Mouse (Mus musculus): ENCODE results near the gene Zc3h10. TPM values are rescaled to one million over a fixed set of nuclear protein-coding genes. Genes with fewer than 3 reads are reported as not detected.
"Not testable (repeated sequence)": the region's sequence is repeated elsewhere in the genome, so short reads cannot be mapped to it uniquely, and the experiment has no call there.

The Zc3h10 gene
- polyA plus RNA-seq, 1 experiment = 11.3 TPM

DNA sequence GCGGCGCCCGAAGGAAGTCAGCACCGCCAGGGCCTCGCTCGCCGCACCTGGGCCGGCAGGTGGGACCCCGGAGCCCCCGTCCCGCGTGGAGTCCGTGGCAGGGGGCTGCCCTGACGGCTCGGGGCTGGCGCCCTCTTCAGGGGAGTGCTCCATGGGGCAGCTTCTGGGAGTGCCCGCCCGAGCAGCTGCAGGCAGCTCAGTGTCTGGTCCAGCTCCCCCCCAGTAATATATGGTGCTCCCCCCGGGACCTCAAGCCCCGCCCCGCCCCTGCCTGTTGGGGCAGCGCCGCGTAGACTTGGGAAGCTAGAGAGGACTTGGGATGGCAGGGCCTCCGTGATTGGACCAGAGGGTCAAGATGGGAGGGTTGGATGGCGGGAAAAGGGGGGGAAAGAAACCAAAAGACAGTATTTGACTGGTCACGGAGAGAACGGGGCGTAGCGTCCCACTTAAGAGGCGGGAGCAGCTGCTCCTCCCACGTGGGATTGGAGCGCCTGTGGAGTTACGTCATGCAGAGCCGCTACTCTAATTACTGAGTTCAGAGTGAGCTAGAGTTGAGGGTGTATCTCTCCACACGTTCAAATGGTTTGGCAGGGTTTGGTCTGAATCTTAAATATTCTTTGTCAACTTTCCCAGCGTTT, 21.8 kb downstream of the Zc3h10 start, which contains the start of gene Esyt1:
Esyt1 (minus strand) TSS at position 201 of the 638 bp plus-strand sequence.
- peak; percentile 91 to 93 for DNase-seq (ENCODE audit: extremely low spot score in 1 of 2, low spot score in 1 of 2)

DNA sequence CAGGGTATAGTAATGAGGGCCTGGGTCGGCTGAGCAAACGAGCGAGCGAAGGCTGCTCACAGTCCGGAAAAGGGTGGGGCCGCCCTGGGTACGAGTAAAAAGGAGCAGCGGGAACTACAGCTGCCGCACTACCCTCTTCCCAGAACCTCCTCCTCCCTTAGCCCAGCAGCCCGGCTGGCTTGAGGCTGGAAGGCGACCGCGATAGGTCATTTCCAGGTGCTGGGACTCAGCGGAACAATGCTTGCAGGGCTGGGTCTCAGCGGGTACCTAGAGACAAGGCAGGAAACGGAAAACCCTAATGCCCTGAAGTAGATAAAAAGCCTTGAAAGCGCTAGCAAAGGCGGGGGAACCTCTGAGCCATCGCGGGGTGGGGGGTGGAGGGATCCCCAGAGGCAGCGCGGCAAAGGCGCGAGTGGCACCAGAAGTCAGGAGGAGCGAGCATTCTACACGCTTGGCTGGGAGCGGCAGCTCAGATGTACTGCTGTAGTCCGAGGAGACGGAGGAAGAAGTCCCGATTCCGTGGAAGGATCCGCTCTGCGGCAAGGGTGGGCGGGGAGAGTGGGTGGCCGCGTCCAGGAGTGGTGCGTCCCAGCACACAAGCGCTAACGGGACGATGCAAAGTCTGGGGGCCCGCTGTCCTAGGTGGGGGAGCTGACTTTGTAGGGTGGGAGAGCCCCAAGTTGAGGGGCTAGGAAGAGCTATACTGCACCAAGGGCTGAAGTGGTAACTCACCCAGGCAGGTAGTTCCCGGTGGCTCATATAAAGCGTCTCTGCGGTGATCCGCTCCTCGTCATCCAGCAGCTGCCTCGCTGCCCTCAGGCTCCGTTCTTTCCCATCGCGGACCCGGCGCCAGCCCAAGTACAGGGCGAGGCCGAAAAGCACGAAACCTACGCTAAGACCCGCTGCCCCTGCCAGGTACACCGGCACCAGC, 22.6 kb downstream of the Zc3h10 start:
- DNase-seq (ENCODE audit: extremely low spot score in 1 of 2, low spot score in 1 of 2) = peak in 1 of 2 experiments; percentile 54

DNA sequence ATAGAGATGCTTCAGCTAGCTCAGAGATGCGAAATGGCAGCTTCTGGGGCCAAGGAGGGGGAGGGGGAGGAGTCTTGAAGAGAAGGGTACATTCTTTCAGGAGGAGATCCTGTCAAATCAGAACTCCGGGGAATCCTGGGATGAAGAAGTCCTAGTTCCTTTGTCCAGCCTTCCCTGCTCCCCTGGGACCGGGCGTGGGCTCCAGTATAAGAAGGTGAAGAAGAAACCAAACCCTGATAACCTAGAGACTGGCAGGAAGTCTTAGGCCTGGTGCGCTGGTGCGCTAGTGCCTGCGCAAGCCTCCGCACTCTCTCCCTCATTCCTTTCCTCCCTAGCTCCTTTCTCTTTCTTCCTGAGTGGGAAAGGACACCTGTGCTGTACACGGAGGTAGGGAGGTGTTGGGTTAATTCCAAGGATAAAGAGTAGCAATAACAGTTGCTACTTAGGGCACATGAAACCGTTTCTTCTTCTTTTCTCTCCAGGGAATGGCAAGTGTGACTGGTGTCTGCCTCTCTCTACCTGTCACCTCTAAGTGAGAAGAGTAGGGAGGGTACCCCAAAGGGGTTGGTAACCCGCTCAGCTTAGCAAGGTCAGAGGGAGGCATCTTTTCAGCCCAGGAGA, 23.4 kb downstream of the Zc3h10 start:
- DNase-seq (ENCODE audit: extremely low spot score in 1 of 2, low spot score in 1 of 2) = no peak

DNA sequence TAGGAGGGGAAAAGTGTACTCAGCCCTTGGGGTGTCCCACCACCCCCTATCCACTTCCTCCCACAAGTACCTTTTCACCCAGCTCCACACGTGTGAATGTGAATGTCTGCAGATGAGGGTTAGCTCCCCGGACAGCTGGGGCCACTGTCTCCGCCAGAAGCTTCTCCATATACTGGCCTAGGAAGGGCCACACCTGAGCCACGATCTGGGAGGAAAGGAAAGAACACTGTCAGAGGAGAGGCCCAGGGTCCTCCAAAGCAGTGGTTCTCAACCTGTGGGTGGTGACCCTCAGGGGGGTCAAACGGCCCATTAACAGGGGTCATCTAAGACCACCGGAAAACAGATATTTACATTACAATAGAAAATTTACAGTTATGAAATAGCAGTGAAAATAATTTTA, 25.2 kb downstream of the Zc3h10 start:
- no peak for DNase-seq (ENCODE audit: extremely low spot score in 1 of 2, low spot score in 1 of 2)

DNA sequence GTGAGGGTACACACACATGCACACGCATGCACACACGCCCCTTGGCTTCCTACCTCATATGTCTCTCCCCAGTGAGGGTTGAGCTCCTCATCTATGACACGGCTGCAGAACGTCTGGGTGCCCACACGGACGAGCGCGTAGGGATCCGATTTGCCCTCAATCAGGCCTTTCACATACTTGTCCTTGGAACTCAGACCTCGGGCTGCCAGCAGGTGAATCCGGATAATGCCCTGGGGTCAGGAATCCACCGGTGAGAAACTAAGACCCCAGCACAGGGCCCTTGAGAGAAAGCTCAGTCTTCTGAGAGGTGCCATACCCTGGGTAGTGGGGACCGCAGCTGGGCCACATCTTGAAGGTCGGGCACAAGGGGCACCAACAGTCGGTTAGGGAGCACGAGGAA, 27.0 kb downstream of the Zc3h10 start:
- no peak for DNase-seq (ENCODE audit: extremely low spot score in 1 of 2, low spot score in 1 of 2)

DNA sequence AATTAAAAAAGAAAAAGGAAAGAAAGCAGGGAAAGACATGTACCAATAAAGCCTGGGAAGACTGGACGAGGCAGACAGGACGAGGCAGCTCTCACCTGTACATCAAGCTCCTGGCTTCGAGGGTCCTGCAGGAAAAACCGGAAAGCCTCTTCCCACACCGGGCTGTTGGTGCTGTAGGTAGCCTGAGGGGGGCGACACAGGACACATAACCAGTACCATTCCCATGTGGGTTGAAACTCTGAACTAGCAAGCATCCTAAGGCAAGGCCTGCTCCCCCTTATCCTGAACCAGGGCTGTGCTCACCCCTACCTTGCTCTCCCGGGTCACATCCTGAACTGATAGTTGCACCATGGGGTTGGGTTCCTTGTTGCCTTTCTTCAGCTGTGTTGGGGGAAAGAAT, 28.7 kb downstream of the Zc3h10 start:
- DNase-seq (ENCODE audit: extremely low spot score in 1 of 2, low spot score in 1 of 2) = peak in 1 of 2 experiments; percentile 57

DNA sequence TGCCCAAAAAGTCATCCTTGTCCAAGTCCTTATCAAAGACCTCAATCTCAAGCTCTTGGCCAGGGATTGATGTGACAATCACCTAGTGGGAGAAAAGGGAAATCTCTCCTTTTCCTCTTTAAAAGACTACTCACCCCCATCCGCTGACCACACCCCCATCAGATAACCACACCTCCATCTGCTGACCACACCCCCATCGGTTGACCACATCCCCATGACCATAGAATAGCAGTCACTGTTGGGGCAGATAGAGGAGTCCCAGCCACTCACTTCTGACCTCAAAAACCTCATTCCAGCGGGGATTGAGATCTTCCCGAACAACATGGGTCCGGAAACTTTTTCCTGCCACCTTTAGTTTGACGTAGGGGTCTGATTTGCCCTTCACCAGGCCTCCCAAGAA, 30.9 kb downstream of the Zc3h10 start:
- no peak for DNase-seq (ENCODE audit: extremely low spot score in 1 of 2, low spot score in 1 of 2)

DNA sequence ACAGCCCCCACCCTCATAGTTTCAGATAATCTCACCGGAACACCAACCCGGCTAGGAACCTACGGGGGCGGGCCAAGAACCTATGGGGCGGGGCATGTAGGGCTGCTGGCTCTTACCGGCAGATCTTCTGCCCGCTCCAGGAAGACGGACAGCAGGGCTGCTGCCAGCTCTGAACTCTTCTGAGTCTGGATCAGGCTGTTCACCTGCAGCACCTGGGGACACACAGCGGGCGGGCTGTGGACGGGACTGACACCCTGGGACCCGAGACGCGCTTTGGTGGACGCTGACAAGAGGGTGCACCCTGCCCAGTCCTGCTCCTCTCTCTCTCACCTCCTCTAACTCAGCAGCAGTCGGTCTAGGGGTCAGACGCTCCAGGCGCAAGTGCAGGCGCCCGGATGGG, 31.5 kb downstream of the Zc3h10 start:
- DNase-seq (ENCODE audit: extremely low spot score in 1 of 2, low spot score in 1 of 2) = no peak

DNA sequence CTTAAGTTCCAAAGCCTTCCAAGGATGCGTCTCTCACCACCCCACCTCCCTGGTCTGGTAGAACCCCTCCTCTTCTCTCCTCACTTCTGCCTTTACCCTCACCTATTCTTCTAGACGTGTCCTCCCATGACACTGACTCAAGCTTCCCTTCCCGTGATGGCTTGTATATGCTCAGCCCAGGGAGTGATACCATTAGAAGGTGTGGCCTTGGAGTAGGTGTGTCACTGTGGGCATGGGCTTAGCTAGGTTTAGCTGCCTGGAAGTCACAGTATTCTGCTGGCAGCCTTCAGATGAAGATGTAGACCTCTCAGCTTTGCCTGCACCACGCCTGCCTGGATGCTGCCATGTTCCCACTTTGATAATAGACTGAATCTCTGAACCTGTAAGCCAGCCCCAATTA, 32.5 kb downstream of the Zc3h10 start:
- DNase-seq (ENCODE audit: extremely low spot score in 1 of 2, low spot score in 1 of 2) = no peak

DNA sequence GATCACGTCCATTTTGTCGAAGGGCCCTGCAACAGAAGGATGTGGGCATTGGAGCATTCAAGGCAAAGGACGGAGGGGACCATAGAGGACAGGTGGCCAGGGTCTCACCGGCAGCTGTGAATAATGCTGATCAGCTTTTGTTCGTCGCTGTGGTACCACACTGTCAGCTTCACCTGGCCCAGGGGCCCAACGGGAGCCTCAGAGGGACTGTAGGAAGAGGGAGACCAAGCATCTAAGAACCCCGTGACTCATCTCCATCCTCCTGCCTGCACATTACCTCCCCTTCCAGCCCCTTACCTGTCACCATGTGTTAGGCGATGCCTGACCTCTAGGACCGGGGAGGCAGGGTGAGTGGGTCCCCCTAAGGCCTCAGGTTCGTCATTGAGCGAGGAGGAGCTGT, 35.8 kb downstream of the Zc3h10 start:
- no peak for DNase-seq (ENCODE audit: extremely low spot score in 1 of 2, low spot score in 1 of 2)

DNA sequence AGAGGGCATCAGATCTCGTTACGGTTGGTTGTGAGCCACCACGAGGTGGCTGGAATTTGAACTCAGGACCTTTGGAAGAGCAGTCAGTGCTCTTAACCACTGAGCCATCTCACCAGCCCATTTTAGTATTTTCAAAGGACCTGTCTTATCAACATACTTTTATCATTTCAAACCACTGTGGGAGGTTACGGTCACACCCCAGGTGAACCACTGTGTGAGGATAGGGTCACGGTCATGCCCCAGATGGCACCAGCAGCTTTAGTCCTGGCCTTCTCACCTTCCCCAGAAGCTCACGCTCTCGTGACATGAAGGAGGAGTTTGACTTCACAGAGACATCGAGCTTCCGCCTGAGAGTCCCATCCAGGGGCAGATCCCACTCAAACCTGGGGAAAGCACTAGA, 36.4 kb downstream of the Zc3h10 start:
- no peak for DNase-seq (ENCODE audit: extremely low spot score in 1 of 2, low spot score in 1 of 2)

DNA sequence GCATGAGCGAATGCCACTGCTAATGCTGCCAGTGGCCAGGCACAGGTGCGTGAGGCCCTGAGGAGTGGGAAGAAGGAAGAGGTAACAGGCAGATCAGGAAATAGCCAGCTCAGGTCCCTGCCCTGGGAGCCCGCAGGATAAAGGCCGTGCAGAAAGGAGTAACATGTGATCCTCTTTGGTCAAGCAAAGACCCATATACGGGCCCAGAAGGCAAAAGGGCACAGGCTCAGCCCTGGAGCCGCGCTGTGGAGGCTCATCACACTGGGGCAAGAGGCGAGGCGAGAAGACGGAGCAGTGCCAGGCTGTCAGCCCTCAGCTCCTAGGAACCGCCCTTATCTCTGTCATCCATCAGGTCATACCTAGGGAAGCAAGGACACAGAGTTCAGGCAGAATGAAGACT, 37.3 kb downstream of the Zc3h10 start:
- DNase-seq (ENCODE audit: extremely low spot score in 1 of 2, low spot score in 1 of 2) = no peak

DNA sequence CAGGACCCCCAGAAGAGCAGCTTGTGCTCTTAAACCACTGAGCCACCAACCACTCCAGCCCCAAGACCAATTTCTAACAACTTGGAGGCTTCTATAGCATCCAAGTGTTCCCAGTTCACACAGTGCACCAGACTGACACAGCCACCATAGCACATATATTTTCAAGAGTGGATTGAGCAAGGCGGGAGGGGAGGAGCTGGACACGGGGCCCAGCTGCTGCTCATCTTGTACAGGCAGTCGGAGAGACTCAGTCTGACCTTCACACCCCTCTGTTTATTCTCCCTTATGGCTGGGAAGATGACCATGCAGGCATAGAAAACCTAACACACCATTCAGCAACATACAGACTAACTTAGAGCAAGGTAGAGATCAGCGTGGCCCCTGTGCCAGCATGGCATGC, 37.7 kb downstream of the Zc3h10 start:
- DNase-seq (ENCODE audit: extremely low spot score in 1 of 2, low spot score in 1 of 2) = no peak

DNA sequence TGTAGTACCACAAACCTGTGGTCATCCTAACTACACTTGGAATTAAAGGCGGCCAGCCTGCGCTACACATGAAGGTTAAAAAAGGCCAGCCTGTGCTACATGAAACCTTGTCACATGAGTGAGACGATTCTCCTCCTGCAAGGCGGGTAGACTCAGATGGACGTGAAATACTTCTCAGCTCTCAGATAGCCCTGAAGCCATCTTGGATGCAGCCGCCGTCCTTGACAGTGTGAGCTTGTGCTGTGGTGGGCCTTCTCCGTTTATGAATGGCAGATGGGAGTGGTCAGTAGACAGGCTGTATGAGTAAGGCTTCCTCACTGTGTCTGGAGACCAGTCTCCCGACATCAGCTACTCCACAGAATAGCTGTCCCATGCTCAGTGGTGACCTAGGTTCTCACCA, 38.4 kb downstream of the Zc3h10 start:
- no peak for DNase-seq (ENCODE audit: extremely low spot score in 1 of 2, low spot score in 1 of 2)

DNA sequence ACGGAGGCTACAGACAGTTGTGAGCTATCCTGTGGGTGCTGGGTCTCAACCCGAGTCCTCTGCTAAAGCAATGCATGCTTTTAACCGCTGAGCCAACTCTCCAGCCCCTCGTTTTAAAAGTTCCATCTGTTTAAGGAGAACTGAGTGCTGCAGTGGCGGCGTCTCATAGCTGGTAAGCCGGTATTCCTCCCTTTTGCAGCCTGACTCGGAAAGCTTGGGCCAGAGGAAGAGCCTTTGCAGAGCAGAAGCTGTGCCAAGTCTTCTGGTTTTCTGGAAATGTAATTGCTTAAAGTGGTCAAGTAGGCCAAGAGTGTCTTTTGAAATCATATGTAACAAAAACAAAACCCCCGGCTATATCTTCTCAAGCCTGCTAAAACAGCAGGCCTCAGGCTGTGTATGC, 39.3 kb downstream of the Zc3h10 start:
- DNase-seq (ENCODE audit: extremely low spot score in 1 of 2, low spot score in 1 of 2) = no peak

DNA sequence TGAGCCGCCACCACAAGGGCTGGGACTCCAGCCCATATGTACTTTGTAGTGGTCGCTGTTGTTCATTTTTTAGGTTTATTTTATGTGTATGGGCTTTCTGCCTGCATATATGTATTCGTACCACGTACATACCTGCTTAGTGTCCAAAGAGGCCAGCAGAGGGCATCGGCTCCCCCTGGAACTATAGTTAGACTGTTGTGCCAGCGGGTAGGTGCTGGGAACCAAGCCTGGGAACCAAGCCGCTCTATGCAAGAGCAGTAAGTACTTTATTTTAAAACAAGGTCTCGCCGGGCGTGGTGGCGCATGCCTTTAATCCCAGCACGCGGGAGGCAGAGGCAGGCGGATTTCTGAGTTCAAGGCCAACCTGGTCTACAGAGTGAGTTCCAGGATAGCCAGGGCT, 41.6 kb downstream of the Zc3h10 start:
- no peak for DNase-seq (ENCODE audit: extremely low spot score in 1 of 2, low spot score in 1 of 2)

DNA sequence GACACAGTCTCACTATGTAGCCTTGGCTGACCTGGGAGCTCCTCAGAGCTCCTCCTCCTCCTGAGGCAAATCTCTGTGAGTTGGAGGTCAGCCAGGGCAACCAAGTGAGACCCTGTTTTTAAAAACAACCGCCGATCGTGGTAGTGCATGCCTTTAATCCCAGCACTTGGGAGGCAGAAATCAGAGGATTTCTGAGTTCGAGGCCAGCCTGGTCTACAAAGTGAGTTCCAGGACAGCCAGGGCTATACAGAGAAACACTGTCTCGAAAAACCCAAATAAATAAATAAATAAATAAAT, 42.3 kb downstream of the Zc3h10 start:
- DNase-seq (ENCODE audit: extremely low spot score in 1 of 2, low spot score in 1 of 2) = not testable (repeated sequence)

DNA sequence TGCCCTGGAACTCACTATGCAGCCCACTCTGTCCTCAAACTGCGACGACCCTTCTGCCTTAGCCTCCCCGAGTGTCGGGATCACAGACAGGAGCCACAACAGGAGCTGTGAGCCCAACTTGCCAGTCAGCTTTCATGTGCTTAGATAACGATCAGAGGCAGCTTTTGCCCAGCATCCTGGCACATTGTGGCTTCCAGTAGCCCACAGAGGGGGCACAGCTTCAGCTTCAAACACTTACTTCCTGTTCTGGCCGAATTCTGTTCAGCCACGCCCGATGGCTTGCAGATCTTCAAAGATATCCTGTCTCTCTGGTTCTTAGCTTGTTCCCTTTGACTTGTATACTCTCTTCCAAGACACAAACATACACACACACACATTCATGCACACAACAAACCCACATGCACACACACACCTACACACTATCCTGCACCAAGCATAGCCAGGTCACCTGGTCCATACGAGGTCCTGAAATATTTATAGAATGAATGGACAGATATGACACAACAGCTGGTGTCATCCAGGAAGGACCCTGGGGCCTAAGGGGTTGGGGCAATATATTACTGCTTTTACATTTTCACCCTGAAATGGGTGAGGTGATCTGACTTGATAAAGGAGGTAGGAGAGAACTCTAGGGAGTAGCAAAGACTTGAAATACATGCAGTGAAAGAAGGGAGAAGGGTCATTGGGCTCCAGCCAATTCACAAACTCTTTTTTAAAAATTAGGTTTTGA, 42.8 kb downstream of the Zc3h10 start:
- DNase-seq (ENCODE audit: extremely low spot score in 1 of 2, low spot score in 1 of 2) = no peak

DNA sequence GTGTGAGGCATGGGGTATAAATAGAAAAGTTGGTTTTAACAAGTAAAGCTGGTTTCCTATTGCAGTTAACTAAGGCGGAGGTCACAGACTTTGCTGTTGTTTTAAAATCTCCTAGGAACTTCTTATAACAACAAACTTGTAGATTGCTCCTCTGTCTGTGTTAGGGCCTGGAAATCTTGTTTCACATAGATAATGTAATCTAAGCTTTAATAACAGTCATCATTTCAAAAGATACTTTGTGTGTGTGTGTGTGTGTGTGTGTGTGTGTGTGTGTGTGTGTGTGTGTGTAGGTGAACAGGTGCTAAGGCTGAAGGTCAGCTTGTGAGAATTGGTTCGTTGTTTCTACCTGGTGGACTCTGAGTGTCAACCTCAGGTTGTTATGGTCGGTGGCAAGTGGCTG, 43.6 kb downstream of the Zc3h10 start:
- DNase-seq (ENCODE audit: extremely low spot score in 1 of 2, low spot score in 1 of 2) = no peak

DNA sequence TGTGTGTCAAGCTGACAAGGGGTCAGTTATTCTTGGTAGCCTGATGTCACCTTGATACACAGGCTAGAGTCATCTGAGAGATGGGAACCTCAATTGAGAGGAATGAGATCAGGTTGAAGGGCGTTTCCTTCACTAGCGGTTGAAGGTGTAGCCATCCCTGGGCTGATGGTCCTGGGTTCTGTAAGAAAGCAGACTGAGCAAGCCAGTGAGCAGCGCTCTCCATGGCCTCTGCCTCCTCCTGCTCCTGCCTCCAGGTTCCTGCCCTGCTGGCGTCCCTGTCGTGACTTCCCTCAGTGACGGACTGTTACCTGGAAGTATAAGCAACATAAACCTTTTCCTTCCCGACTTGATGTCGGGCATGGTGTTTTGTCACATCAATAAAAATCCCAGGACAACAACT, 44.0 kb downstream of the Zc3h10 start:
- DNase-seq (ENCODE audit: extremely low spot score in 1 of 2, low spot score in 1 of 2) = no peak

DNA sequence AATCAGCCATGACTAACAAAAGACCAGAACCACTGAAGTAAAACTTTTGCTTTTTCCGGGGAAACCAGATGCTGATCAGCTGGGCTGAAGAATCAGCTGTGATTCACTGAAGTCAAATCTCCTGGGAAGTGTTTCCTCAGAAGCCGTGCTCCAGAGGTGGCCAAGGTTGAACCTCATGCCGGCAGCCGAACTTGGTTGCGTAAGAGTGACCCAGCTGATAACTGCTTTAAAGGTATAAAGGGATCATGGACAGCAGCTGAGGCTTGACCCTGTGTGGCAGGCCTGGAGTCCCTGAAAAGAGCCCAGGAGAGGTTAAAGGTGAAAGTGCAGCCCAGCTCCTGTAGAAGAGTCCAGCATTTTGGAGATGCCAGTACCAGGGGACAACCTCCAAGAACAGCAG, 45.2 kb downstream of the Zc3h10 start:
- no peak for DNase-seq (ENCODE audit: extremely low spot score in 1 of 2, low spot score in 1 of 2)
